Mouse (Mus musculus) R1 (cell line): ENCODE data around the gene Adck1.

Source experiments
- DNase-seq: peaks from one replicate; pipeline ENCODE4 v3.0.0-alpha.2; 2018; ENCODE audit warnings: low read depth, low spot score

Gene Adck1

DNA sequence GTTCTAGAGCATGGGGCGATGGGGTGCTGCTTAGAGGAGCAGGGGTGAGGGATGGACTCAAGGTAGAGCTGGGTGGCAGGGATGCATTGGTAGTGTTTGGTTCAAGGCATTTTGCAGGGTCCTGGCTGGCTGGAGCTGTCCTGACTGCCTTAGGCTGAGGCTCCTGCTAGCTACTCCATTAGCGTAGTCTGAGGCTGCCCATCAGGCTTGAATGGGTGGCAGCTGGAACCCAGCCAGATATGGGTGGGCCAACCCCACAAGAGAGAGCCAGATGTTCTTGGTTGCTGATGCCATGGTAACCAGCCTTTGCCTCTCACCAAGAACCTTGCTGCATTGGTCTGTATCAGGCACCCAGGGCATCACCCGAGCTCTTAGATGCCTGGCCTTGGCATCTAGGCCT is 66.6 kb downstream of the Adck1 start:
- DNase-seq = no peak

DNA sequence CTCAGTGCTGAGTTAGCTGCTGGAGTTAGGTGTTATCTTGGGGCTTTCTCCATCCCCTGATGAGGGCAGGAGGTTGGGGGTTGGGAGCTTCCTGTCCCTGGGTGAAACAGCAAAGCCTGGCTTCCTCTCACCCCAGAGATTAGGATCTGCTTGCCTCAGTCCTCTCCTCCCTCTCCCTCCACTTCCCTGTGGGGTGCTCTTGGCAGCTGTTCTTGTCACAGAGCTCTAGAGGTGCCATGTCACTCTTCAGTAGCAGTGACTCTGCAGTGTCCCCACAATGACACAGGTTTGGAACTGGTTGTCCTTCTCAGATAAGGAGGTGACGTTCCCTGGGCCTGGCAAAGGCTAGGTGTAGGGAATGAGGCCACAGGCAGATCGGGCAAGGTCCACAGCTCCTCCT is 68.4 kb downstream of the Adck1 start:
- no peak for DNase-seq

DNA sequence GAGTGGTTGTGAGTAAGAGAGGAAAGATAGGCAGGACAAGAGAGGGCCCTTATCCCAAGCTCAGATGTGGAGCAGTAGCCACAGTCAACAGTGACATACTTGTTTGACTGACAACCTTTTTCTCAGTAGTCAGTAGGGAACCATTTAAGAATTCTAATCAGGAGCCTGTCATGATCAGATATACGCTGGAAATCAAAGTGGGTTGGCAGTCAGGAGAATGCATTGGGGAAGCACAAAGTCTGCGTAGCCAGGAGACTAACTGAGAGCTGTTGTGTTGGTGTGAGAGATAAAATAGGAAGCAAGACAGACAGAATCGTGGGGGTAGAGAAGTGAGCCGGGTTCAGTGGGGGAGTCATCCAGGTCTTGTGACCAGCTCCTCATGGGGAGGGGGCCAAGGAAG is 71.9 kb downstream of the Adck1 start:
- no peak for DNase-seq

DNA sequence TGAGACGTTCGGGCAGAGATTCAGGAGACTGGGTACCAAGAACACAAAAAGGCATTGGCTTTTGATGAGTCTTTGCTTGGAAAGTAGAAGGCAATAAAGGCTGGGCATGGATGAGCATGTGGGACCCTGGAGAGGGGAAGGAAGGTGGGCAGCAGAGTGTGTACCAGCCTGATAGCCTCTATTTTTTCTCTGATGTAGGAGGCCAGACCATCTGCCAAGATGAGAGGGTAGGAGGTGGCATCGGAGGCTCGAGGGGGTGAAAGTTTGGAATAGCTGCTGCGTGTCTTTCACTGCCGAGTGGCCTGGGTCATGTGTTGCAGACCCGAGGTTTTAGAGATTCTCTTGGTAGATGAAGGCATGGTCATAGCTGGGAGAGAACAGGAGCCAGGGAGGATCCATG is 72.8 kb downstream of the Adck1 start:
- no peak for DNase-seq

DNA sequence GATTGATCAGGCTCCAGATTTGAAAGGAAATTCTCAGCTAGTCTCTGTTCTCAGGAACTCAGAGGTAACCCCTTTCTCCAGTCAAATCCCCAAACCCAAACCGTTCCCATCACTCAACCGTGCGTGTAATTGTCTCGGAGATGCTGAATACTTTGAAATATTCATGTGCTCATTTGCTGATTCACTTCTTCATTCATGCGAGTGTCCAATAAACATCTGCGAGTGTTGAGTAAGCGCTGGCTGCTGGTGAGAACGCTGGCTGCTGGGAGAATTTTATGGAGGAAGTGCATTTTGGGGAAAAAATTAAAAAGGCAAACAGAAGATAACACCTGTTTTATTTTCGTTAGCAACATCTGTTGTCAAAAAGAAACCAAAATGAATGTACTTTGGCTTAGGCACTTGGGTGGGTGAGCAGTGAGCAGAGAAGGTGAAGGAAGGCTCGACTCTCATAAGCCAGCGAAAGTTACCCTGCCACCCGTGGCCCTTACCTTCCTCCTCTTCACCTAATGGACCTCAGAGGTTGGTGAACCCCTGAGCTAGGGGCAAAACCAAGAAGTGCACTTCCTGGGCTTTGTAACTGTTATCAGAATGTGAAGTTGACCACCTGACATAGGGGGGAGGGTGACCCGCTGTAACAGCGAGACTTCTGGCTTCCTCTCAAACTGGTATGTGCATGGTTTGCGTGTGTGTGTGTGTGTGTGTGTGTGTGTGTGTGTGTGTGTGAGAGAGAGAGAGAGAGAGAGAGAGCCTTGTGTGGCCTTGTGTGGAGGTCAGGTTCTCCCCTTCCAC is 76.8 kb downstream of the Adck1 start:
- DNase-seq = no peak

DNA sequence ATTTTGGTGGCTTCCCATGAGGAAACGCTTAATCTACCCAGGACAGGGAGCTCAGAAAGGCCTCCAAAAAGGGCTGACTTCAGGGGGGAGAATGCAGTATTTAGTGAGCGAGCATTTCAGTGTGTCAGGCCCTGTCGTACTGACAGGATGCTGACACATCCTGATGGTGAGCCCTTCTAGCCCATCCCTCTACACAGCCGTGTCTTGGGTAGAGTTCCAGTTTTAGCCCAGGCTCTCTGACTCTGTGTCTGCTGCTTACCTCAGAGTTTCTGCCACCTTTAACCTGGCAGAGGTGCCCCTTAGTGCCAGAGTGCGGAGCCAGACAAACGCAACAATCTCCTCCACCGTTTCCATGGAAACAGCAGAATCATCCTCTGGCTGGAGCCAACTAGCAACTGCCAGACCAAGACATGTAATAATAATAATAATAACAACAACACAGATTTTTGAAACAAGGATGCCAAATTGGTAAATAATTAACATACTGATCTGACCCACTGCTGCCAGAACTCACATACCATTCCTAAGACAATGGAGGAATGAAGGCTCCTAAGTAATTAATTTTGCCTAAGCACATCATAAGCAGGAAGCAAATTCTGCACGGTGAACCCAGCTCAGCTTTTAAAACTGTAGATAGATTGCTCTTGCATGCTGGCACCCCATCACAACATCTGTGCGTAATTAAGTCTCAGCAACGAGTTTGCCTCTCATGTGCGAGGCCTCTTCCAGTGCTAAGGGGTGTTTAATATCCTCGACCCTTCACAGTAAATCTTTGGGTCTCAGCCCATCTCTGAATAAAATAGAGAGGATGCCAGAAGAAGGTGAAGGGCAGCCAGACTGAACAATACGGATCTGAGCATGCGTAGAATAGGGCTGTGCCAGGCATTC is 81.8 kb downstream of the Adck1 start:
- DNase-seq = no peak

DNA sequence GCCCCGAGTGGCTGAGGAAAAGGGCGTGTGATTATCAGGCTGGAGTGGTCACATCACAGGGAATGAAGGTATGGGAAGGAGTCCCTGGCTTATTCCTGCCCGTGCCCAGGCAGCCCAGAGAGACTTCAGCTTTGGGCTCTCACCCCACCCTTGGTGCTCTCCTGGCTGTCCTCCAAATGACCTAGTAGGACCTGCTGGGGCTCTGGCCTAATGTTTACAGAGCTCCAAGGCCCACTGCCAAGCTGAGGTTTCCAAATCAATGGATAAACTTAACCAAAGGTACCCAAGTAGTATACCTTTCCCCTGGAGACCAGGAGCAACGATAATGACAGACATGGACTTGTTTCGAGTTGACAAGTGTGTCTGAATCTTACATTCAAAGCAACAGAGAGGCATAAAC is 83.7 kb downstream of the Adck1 start:
- DNase-seq = no peak

DNA sequence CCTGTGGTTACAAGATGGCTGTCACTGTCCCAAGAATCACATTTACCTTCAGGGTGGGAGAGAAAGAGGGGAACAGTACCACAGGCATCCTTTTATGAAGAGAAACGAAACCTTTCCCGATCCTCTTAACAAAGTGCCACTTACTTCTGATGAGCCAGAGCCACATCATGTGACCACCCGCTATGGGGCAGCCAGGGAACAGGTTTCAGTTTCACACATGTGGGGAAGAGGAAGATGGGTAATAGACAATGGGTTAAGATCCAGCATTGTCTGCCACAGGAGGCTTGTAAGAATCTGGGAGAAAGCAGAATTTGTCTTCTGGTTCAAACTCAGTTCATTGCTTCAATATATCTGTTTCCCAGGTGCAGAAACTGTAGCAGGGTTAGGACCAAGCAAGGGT is 85.1 kb downstream of the Adck1 start:
- no peak for DNase-seq

DNA sequence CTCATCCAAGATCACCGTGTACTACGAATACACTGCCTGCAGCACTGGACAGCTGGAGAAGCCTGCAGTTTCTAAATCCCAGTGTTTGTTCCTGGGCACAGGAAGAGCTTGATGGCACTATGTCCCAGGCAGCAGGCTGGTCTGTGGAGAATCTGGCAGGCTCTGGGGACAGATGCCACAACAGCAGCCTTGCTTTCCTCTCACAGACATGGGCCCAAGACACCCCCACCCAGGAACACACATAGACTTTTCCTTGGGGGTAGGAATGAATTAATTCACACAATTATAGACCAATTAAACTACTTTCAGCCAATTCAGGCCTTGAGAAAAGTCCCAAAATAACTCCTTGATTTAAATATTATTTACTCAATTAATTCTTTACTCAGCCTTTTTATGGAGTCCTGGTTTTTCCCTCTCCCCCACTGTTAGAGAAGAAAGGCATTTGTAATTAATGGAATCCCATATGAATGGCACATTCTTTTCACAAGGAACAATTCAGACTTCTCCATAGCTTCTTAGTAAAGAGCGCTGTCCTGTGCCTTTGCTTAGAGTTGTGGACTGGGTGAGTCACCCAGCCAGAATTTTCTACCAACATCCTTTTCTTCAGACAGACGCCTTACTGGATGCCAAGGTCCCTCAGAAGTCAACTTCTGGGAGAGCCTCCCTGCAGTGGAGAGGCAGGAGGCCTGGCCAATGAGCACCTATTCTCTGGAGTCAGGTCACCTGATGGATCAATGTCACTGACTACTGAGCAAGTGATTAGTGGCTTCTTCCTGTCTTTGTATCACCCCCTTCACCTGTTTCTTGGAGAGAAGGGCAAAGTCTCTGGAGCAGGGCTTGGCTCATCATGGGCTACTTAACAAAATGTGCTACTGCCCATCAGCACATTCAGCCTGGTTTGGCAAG is 90.6 kb downstream of the Adck1 start:
- peak; percentile 54 for DNase-seq

DNA sequence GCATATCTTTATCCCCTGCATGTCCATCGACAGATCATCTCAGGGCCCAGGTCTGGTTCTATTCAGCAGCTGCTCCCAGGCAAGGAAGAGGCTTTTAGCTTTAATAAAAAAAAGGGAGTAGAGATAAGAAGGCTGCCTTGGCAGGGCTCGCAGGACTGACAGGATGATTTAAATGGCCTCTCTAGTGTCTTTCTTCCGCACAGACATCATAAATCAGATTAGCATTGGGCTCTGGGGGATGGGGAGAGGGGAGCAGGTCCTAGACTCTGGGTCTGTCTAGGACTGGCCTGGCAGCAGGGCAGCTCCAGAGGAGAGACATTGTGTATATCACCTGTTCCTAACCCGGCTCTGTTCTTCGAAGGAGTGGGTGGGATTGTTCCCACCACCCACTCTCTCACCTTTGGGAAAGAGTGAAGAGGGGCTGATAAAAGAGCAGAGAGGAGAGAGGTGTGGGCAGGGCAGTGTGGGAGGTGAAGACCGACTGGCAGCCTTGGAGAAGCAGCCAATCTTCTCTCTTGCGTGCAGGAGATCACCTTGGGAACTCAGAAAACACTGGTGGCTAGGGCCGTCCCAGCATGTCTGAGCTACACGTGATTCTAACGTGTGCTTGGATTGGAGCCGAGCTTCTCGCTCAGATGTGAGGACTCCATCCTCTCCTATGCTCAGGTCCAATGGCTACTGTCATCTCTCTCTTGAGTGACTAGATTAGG is 94.5 kb downstream of the Adck1 start:
- no peak for DNase-seq

DNA sequence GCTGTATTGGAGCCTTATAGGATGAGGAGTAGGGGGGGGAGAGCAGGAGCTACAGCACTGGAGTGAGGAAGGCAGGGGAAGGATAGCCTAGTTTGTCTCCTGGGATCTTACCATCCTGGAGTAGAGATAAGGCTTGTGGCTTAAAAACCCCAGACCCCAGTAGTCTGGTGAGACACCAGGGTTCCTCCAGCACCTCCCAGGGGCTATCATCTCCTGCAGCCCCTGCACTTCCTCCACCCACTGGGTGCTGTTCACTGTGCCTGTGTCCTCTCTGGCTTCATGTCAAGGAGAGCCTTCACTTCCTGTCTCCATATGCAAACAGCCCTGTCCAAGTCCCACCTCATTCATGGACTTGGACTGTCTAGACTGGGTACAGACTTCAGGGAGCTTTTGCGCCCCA is 96.7 kb downstream of the Adck1 start:
- DNase-seq = no peak

DNA sequence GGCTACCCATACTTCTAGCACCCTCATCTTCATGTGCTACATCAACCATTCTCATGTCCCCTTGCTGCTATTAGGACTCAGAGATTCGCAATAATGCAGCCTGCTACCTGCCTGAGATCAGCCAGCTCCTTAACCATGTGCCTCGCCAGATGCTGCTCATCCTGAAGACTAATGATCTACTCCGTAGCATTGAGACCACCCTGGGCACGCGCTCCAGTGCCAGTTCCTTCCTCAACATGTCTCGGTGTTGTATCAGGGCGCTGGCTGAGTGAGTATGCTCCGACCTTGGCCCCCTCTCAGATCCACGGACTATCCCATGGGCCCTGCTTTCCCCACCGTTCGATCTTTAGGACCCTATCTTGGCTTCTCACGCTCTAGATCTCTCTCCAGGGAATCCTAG is 98.6 kb downstream of the Adck1 start:
- no peak for DNase-seq

DNA sequence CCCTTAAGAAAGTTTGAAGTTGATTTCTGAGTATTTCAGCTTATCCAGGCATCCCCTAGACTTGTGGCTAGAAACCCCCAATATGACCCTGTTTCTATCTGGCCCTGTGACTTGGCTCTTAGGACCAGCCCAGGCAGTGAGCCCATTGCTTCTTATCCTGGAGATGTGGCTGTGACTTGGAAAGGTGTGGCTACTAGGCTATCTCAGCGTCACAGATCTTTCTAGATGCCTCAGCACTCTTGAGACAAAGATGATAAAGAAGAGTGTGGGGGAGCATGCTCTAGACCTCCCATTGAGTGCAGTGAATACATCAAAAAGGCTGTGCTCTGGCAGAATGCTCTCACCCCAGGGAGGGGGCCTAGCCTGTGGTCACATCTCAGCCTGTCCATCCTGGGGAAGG is 99.1 kb downstream of the Adck1 start:
- DNase-seq = no peak

DNA sequence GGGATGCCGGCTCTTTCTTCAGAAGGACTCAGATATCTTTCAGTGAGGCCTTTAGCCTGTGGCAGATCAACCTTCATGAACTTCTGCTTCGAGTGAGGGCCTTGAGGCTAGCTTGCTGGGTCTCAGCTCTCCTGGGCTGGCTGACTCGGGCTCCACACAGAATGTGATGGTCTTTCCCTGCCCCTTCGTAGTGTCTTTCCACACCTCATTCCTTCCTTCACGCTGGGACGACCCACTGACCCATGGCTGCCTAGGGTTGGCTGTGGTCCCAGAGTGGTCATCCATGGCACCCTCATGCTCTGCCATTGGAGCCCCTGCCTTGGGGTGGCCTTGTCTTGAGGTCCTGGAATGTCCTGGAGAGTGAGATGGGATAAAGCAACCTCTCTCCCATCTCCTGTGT is 100.7 kb downstream of the Adck1 start:
- no peak for DNase-seq

DNA sequence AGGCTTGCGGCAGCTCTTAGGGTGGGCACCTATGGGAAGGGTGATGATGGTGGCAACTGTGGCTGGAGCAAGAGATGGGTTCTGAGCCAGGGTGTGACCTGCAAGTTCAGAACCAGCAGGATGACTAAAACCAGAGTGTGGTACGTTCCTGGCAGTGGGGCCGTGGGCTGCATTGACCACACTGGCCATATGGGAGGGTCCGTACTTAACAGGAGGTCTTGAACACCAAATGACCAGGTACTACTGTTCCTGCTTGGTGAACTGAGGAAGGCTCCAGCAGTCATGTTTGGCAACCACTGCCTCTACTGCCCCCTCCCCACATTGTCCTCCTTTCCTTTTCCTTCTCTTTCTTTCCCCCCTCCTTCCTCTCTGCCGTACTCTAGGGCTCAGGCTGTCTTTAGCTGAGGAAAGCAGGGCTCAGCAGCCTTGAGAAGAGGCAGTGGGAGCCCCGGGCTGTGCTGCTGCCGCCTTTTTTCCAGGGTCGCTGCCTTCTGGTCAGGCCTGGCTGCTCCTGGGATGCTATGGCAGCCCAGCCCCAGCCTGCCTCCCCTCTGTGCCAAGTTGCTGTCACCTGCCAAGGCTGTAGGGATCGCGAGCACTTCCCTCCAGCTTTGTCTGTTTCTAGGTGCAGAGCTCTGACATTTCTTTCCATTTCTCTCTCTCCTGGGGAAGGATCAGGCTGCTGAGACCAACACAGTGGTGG is 103.4 kb downstream of the Adck1 start:
- no peak for DNase-seq

DNA sequence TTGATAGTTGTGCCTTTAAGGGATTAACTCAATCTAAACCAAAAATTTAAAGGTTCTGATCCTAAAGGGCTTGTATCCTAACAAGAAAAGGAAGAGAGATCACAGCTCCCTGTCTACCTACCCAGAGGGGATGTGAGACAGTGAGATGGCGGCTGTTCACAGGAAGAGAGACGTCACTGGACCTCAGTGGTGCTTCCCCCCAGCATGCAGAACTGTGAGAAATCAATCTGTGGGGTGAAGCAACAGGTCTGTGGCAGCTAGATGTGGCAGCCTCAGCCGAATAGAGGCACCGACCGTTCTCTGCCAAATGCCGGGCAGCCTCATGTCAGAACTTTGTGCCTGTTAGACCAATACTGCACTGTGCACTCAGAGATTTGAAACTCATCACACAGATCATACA is 106.4 kb downstream of the Adck1 start:
- no peak for DNase-seq

DNA sequence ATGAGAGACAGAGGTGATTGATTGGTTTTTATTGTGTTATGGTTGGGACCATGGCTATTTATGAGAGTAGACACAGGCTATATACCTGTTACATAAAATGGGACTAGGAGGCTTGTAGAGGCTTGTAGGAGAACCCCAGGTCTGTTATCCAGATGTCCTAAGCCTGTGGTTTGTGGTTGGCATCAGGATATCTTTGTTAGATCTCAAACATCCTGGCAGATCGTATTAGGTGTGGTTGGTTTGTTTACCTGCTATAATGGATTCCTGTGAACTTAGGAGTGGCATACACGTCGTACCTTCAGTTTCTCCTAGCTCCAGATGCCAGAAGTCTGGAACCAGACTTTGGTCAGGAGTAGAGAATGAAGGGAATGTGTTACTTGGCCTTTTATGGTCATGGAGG is 106.9 kb downstream of the Adck1 start:
- DNase-seq = no peak

DNA sequence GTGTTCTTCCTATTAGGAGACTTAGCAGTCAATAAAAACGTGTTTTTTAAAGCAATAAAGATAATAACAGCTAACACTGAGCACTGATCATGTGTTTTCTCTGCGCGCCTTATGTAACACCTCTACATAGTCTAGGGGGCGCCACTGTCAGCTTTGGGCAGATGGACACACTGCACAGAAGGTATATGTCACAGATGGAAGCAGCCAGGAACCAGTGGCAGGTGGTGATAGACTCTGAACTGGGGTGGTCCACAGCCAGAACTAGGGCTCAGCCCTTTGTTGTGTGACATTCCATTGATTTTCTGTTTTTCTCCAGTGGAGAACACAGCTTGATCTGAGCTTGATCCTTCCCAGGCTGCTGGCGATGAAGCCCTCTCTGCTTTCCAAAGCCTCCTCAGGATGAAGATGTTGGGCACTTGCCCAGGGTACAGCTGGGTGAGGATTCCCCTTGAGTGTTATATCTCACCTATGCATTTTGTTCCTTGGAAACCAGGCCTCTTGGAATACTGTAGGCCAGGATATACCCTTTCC is 107.6 kb downstream of the Adck1 start:
- DNase-seq = no peak

DNA sequence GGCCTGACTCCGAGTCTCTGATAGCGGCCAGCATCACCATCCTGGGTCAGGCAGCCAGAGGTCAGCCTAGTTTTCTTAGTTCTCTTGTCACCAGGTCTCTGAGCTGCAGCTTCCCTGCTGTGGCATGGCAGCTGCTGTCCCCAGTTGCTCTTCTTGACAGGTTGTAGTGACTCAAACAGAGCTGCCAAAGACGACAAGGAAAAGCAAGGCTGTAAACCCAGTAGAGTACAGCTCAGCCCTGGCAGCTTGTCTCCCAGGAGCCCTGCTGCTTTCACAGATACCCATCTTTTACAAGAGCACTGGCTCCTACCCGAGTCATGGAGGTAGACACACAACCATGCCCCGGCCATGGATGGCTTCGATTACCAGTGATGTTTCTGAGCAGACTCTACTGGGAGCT is 108.3 kb downstream of the Adck1 start:
- DNase-seq = no peak

DNA sequence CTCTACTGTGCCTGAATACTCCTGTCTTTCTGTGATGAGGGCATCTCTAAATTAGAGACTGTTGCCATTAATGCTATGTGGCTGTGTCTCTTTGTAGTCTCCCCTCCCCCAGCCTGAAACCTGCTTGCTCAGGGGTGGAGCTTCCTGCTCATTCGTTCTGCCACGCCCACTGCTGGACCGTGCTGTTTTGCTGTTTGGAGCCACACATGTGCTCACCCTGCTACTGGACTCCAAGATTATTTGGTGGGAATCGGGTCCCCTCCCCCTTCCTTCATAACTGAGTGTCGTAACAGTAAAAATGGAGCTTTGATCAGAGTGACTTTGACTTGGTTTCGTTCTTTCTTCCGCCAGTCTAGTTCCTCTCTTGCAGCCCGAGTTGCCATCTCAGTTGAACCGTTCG is 111.5 kb downstream of the Adck1 start:
- peak; percentile 4 for DNase-seq

DNA sequence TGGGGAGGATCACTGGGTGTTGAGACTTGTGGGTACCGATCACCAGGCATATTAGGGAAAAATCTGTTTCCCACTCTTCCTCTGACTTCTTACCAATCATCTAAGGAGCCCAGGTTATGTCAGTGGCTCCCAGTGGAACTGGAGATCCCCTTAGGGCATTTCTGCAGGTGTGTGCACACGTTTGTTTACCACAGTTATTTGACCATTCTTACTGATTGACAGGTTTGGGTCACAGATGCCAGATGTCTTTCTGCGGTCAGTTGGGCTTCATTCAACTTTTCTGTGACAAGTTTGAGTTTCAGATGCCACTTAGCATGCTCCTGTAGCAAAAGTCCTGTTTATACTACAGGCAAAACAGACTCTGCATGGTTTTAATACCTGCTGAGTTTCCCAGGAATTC is 112.5 kb downstream of the Adck1 start:
- no peak for DNase-seq
